Mouse (Mus musculus) lung, postnatal 10 days (tissue): Measurements from ENCODE around the gene Pold1.

Source experiments
- DNase-seq: peaks from one replicate; pipeline ENCODE4 v3.0.0; 2021

The Pold1 gene

DNA sequence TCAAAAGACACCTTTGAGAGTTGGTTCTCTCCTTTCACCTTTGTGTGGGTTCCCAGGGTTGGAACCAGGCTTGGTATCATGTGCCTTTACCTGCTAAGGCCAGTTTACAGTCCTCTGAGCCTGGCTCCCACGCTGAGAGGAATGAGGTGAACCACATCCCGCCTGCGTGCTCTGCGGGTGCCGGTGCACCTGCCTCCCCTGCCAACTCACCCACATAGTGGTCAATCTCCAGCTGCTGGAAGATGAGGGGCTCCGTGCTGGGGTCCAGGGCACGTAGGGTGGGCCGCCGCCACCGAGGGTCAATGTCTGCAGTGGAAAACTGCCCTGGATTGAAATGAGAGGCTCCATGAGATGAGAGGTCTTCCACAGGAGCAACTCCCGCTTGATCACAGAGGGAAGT, 6.1 kb downstream of the Pold1 start:
- DNase-seq = no peak

DNA sequence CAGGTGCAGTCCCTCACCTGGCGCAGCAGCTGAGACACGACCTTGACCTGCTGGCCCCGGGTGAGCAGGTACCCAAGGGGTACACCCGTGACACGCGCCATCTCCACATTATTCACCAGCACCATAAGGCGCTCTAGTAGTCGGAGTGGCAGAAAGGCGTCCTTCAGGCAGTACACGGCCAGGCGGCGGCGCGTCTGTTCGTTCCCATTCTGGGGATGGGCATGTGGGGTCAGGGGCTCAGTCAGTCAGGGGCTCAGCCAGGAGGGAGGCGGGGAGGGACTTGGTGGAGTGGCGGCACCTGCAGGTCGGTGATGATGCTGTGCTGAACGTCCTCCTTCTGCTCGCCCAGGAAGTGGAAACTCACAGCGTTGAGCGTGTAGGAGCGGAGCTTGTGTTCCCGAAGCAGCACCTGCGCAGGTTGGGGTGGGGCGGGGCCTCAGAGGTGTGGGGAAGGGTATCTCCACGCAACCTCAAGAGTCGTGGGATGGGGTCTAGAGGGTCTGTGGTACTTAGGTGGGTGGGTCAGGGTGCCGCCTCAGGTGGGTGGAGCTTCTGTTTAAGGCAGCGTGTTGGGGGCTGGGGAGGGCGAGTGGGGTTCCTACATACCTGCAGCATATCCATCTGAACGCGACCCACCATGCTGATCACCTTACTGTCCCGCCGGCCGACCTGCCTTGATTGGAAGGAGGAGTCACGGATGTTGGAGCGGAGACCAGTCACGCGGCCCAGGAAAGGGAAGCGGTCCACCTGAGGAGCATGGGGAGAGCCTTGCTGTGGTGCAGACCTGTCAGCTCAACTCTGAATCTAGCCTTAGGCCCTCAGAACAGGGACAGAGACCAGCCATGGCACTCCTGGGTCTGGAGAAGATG, 9.7 kb downstream of the Pold1 start:
- no peak for DNase-seq

DNA sequence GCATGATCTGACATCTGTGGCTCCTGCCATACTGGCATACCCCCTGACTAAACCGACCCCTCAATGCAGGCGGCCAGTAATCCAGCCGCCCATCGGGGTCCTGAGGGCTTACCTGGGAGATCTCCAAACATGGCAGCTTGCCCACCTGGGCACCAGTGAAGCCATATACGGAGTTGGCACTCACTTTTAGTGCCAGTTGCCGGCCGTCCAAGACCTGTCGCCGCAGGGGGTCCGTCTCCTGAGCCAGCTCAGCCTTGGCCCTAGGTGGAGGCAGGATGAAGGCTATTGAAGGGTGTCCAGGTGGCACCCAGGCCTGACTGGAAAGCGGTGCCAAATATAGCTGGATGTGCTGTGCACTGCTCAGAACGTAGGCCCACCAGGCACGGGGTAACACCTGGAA, 11.2 kb downstream of the Pold1 start:
- no peak for DNase-seq

DNA sequence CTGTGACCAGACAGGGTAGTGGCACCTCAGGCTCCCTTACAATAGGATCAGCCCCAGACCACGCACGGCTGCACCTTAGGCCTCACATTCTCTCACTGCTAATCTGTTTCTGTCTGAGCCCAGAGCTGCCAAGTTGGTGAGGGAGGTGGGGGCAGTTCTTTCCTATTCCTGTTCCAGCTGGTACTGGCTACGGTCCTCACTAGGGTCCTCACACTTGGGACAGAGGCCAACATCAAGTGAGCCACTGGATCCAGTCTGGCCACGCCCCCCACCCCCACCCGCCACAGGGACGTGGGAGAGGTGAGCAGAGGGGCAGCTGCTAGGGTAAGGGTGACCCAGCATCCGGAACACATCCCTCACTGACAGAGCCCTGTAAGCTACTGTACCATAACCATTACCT, 11.6 kb downstream of the Pold1 start:
- DNase-seq = no peak

DNA sequence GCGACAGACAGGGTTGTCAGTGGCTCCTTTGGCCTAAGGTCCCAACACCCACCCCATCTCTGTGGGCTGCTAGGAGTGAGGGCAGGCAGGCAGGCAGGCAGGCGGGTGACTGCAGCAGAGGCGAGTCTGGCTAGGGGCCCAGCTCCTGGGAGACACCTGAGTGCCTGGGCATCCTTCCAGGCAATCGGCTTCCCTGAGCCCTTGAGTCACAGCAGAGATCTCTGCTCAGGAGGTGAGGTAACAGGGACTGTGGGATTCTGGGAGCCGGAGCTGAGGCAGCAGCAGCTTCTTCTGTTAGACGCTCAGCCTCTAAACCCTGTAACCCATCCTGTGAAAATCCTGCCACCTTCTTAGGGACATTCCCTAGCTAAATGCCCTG, 12.1 kb downstream of the Pold1 start:
- peak; percentile 68 for DNase-seq

DNA sequence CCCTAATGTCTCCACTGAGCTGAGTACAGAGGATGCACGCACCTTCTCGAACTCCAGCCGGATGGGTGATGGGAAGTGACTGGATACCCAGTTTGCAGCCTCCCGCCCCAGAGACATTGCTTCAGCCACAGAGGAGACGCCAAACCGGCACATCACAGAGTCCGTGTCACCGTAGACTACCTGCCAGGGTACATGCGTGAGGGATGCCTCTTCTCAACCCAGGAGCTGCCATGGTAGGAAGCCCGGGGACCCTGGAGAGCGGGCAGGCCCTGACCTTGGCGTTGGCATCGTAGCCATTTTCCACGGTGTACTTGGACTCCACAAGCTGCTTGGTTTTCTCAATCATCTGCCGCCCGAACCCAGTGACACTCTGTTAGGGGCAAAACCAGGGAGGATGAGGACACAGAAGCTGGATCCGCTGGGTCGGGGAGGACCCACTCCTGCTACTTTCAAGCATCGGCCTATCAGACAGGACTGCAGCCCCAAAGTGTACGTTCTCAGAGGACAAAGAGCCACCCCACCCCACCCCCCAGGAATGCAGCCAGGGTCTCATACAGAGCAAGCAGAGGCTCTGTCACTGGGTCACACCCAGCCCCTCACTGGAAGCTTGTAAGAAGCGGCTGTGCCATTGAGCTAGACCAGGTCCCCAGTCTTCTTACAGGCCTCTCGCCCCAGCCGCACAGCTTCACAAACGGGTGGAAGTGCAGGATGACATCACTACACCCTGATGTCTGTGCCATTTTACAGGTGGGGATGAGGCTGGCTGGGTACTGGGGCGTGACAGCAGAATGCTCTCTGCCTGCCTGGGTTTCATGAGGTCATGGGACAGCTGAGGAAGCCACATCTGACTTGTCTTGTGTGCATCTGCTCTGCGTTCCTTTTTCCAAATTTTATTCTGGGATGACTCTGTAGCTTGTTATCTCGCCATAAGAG, 12.7 kb downstream of the Pold1 start:
- no peak for DNase-seq

DNA sequence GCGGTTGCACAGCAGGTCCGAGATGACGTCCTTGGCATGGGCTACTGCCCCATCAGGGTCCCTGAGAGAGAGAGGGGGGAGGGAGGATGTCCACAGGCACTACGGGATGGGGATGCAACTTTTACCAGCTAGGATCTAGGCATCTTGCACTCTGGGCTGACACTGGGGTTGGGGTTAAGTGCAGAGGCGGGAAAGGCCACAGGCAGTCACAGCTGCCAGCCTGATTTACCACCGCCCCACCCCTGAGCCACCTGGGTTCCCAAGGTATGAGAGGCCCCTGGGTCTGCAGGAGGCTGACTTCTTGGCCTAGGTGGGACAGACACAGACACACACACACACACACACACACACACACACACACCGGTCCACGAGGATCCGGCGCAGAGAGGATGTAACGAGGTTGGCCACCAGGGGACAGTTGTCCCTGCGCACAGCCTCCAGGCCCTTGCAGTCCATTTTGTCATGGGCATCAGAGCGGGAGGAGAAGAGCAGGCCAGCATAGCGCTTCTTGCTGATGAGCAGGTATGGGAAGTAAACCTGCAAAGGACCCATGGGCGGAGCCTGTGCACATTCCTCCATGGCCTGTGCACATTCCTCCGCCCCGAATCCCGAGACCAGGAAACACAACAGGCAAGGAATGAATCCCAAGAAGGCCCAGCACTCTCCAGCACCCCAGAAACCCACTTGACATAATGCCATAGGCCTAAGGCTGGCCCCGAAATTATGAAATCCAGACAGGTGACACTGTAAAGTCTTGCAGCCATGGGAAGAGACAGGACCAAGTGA, 13.8 kb downstream of the Pold1 start:
- DNase-seq = peak; percentile 32

DNA sequence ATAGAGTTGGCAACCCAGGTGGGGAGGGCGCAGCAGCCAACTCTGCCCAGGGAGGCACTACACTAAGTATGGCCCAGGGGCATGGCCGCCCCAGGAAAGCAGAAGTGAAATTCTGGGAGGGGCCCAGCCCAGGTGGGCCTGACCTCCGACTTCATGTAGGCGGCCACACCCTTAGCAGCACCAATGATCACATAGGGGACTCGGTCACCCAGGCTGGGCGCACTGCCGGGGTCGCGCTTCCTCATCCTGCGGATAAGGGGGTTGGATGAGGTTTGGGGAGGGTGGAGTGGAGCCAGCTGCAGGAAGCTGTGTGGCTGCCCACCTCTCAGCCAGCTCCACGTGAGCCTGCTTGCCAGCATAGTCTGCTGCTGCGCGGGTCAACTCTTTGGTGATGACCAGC, 14.4 kb downstream of the Pold1 start:
- peak; percentile 29 for DNase-seq

DNA sequence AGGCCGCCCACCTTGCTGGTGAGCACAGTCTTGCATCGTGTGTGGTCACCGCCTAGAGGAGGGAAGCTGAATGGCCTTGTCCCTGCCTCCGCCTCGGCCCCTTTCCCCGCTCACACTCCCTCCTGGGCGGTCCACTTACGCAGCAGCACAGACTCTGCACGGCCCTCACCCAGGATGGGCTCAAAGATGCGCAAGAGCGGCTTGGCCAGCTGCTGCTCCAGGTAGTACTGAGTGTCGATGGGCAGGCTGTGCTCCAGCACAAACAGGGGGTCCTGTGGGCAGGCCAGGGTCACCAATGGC, 15.0 kb downstream of the Pold1 start:
- no peak for DNase-seq

DNA sequence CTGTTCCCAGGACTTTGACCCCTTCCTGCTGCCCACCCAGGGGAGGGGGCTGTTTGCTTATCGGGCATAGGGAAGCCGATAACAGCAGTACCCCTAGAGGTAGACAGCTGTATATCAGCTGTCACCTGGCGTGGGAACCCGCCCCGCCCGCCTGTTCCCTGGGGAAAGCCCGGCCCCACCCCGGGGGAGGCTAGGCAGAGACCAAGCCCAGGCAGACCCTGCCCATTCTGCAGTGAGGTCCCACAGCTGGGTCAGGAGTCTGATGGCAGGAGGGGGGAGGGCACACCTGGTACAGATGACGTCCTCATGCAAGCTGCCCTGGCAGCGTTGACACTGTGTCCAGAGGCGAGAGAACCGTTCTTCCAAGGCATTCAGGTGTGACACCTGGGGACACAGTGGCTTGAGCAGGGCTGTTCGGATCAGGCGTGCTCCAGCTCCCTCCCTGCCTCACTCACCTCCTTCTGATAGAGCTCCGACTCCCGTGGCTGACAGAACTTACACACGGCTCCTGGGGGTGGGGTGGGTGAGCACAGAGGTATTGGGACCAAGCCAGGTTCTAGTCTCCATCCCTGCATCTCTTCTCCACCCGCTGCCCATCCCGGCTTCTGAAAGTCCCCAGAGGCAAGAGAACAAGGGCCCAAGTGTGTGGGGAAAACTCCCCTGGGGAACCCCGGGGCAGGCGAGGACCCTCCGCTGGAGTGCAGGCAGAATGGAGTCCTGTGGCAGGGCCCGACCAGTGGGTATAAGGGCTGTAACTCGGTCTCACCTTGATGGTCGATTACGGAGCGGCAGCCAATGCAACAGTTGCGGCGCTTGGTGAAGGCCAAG, 15.5 kb downstream of the Pold1 start:
- no peak for DNase-seq

DNA sequence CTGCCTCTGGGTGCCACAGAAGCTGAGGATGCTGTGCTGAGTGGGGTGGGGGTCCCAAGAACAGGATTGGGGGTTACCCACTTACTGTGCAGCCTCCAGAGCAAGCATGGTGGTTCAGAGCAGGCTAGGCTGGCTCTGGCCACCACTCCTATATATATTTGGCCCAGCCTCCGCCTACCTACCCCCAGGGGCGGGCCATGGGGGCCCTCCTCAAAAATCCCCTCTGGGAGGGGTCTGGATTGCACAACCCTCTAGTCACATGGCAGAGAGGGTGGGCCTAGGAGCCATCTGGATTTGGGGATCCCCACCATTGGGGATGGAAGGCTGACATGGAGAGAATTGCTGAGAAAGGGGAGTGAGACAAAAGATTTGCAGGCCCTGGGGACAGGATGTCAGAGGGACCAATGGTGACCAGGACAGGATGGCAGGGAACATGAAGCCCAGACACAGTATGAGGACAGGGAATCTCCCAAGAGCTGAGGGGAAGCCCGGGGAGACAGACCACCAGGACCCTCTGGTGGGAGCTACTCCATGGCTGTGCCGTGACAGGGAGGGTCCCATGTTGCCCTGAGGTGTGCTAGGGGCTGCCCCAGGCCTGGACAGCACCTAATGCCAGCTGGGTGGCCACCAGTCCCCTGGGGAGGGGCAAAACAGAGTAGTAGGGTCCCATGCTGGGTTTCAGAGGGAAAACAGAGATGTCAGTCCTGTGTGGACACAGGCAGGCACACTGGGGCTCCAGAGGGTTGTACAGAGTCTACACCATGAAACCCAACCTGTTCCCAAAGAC, 16.5 kb downstream of the Pold1 start, which contains the start of gene Spib:
Gene Spib, minus strand, starts transcription at position 126 of the 787 bp plus-strand sequence.
- no peak for DNase-seq

DNA sequence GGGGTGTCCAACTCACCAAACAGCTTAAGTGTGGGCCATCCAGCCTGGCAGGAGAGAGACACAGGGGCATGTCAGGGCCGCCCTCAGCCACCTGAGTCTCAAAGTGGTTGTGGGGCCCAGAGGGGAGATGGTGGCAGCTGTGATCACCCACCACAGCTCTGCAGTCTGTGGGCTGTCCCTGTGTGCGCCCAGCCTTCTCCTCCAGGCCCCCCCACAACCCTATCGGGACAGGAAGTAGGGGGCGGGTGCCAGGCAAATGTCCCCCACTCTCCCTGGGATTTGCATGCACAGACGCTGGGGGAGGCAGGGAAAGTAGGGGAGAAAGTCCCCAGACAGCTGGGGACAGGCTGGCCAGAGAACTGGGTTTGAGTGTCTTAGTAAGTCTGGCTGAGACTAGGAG, 17.4 kb downstream of the Pold1 start:
- no peak for DNase-seq

DNA sequence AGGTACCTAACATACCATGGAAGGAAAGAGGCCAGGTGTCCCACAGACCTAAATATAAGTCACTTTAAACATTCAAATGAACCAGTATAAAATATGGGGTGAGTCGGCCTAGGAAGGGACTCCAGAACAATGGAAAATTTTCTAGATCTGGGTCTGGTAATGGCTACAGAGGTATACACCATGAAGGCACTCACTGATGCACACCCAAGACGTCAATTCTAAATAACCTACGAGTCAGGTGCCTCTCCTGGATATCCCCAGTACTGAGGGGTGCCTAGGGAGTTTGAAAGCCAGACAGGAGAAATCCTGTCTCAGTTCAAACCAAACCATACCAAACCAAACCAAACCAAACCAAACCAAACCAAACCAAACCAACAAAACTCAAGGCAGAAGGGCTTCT, 18.1 kb downstream of the Pold1 start:
- DNase-seq = no peak

DNA sequence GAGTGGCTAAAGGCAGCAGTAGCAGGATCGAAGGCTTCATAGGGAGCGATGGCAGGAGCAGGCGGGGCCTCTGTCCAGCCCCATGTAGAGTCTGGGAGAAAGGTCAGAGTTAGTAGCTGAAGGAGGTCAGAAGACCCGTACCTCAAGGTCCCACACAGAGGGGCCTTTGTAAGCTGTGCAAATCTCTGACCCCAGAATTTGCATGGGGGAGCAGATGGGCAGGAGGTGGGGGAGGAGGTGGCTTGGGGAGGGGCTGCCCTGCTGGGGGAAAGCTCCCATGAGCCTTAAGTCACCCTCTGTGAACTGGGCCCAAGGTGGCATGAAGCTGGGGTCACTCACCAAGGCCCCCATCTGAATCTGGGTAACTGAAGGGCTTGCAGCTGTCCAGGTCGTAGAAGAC, 19.1 kb downstream of the Pold1 start:
- no peak for DNase-seq

DNA sequence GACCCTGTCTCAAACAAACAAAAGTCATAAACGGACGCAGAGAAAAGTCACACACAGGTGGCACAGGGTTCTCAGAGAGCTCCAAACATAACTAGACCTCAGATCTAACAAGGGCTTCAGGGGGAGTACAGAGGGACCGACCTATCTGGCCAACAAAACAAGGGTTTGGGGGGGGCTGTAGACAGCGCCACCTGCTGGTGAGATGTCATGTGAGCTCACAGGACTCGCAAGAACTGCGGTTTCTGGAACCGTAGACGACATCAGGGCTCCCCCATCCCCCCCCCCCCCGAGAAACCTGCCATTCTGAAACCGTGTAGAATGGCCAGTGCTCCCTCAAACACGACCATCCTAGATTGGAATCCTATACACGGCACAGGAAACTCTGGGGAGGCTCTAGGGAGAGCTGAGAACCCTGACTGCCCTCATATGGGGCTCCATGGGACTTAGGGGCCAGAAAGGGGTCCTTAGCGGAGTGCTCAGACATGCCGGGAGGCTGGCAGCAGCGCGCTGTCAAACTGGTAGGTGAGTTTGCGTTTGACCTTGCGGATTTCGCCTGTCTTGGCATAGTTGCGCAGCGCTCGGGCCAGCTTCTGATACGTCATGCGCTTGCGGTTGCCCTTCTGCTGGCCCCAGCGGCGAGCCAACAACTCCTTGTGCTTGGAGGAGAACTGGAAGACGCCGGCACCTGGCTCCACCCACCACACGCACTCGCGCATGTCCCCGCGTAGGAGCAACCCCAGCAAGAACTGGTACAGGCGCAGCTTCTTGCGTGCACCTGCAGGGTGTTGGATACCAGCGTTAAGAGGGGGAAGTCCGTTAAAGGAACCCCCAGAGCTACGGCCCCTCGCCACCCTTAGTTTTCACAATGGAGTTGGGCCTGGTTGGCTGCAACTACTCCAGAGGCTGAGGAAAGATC, 20.9 kb downstream of the Pold1 start:
- peak; percentile 83 for DNase-seq

DNA sequence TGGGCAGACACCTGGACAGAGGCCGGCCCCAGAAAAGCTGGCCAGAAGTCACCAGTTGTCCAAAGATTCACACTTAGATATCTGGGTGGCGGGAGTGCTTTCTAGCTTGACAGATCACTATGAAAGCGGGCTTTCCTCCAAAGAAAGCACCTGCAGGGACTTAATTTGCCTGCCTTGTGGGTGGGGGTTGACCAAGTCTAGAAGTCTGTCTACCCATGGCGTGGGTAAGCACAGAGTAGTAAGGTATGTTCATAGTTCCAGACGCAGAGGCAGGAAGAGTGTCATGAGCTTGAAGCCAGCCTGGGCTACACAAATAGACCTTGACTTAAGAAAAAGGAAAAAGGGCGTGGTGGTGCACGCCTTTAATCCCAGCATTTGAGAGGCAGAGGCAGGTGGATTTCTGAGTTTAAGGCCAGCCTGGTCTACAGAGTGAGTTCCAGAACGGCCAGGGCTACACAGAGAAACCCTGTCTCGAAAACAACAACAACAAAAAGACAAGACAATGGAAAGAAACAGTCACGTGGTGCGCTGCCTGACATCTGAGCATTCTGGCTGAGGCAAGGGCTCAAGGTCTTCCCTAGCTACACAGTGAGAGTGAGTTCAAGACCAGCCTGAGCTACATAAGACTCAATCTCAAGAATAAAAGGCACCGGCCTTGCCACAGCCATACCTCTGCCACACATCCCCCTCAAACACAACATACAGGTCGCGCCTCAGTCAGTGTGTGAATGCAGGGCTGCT, 22.1 kb downstream of the Pold1 start:
- no peak for DNase-seq

DNA sequence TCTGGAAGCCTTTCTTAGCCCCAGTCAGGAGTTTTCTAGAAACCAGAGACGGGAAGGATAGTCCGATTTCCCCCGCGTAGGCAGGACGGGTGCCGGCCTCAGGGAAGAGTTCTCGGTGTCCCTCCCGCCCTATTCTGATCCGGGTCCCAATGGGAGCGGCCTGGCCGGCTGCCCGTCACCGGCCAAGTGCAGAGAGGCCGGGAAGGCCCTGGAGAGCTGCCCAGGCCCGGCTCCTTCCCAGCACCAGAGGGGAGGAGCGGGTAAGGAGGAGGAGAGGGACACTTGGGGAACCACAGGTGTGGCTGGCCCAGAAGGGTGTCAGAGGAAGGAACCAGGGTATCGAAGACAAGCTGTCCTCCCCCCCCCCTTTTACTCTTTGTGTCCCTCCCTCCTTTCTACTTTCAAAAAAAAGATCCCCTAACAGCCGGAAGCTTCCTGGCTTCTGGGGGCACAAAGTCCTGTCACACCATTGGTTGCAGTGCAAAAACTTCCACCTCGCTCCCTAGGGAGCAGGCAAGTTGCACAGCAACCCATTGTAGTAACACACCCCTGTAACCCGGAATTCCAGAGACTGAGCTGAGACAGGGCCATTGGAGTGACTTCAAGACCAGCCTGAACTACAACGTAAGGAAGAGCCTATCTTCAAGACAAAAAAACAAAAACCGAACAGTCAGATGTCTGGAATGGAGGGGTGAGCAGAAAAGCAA, 23.4 kb downstream of the Pold1 start:
- DNase-seq = peak; percentile 90

DNA sequence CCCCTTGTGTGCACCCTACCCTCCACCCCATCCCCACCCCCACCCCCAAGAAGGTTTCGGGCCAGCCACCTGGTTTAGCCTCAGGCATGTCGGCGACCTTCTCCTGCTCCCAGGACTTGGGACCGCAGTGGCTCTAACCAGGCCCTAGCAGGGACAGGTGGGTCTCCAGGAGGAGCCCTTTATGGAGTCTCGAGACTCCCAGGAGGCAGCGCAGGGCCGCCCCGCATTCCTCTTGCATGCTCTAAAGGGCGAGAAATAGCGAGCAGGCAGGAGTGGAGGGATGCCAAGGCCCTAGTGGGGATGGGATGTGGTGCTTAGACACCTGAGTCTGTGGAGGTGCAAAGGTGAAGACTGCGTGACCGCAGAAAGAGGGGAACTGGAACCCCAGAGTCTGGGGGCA, 24.1 kb downstream of the Pold1 start, which contains the start of gene Mybpc2:
Gene Mybpc2, minus strand, starts transcription at position 155 of the 400 bp plus-strand sequence.
- peak; percentile 45 for DNase-seq

DNA sequence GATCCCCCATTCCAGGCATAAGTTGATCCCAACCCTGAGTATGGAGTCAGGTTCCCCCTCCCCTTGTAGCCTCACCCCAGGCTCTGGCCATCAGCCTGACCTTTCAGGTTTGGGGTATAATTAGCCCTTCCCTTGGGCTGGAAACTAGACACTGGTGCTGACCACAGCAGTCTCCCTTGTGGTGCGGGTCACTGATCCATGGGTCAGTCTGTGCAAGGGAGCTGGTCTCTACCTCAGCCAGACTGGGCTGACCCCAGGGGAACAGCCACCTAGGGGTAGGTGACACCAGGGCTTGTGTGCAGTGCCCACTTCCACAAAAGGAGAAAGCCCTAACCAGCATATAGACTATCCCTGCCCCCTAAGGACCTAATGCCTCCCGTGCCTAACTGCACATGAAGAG, 25.6 kb downstream of the Pold1 start:
- no peak for DNase-seq
